Mouse (Mus musculus) skeletal muscle tissue, adult 2 months (tissue): ENCODE measurements around the gene Kcnd1.
A peak's percentile ranks its signal among the peaks of the same experiment; 100 is the strongest.

Experiments used
- DNase-seq: peaks from one replicate; pipeline ENCODE4 v3.0.0-alpha.2; 2012; ENCODE audit warnings: low read depth, low spot score

Kcnd1 gene

GRCm38 (mm10) chrX:7854578-7854977, 32.5 kb downstream of the Kcnd1 start:
- DNase-seq: no peak

GRCm38 (mm10) chrX:7859191-7859753, 37.2 kb downstream of the Kcnd1 start:
- DNase-seq: no peak

GRCm38 (mm10) chrX:7863181-7863580, 41.1 kb downstream of the Kcnd1 start:
- DNase-seq: no peak

GRCm38 (mm10) chrX:7864551-7864950, 42.5 kb downstream of the Kcnd1 start:
- no peak for DNase-seq

GRCm38 (mm10) chrX:7865343-7865742, 43.3 kb downstream of the Kcnd1 start:
- DNase-seq: no peak

GRCm38 (mm10) chrX:7865786-7866185, 43.7 kb downstream of the Kcnd1 start:
- DNase-seq: no peak

- DNase-seq: no peak
Observed at GRCm38 (mm10) chrX:7867141-7867540, 45.1 kb downstream of the Kcnd1 start.

- no peak for DNase-seq
Observed at GRCm38 (mm10) chrX:7868506-7868905, 46.4 kb downstream of the Kcnd1 start.

- no peak for DNase-seq
Observed at GRCm38 (mm10) chrX:7869826-7870225, 47.7 kb downstream of the Kcnd1 start.

- DNase-seq: peak; percentile 71
Observed at GRCm38 (mm10) chrX:7878007-7878419, 55.9 kb downstream of the Kcnd1 start, which contains the start of gene Pim2. Pim2 (plus strand) TSS chrX:7878262.

GRCm38 (mm10) chrX:7878495-7878894, 56.4 kb downstream of the Kcnd1 start:
- DNase-seq: no peak

- DNase-seq: peak; percentile 62
Observed at GRCm38 (mm10) chrX:7879819-7880218, 57.7 kb downstream of the Kcnd1 start.

GRCm38 (mm10) chrX:7883841-7884567, 61.9 kb downstream of the Kcnd1 start, which contains the start of gene Slc35a2:
Slc35a2 (plus strand) TSS chrX:7884028.
- peak; percentile 88 for DNase-seq
